Mouse (Mus musculus) thymus, adult 2 months (tissue): ENCODE results near the gene Zfp865.

Experiments
- CTCF ChIP-seq: fragments of 200-500 bp; IDR thresholded peaks from 2 replicates; pipeline ENCODE4 v1.5.1; 2012; ENCODE audit warnings: mild to moderate bottlenecking, control low read depth, low read length, moderate library complexity, borderline replicate concordance; ENCODE audit not compliant: control insufficient read depth, poor library complexity, insufficient read depth; ENCODE audit errors: extremely low read depth
- POLR2A ChIP-seq: fragments of 200-500 bp; IDR thresholded peaks from 2 replicates; pipeline ENCODE4 v1.6.1; 2012; ENCODE audit warnings: mild to moderate bottlenecking, low read length, control low read depth, moderate library complexity; ENCODE audit not compliant: control insufficient read depth, poor library complexity, insufficient read depth; ENCODE audit errors: extremely low read depth

GRCm38 (mm10) chr7:5047313-5047712 lies 27.1 kb downstream of the Zfp865 start:
- TF ChIP-seq POLR2A (no peak), CTCF (no peak)
